Mouse (Mus musculus) MEL (cell line): ENCODE measurements around the gene Npas3. TPM values are rescaled to one million over a fixed set of nuclear protein-coding genes. Genes with fewer than 3 reads are reported as not detected.

Experiments
- DNase-seq: peaks from one replicate; pipeline ENCODE4 v3.0.0; 2011; ENCODE audit warnings: low read depth, low spot score
- H3K27ac ChIP-seq: 2 replicates; pipeline ENCODE4 v1.5.1; 2012; ENCODE audit warnings: low read depth, mild to moderate bottlenecking, control low read depth, low read length, moderate library complexity; ENCODE audit not compliant: control insufficient read depth
- H3K27me3 ChIP-seq, 2 experiments: fragments of 150-350 bp in 1 of 2; sonication (generic) in 1 of 2; 2 replicates each; pipeline ENCODE4 v1.6.1; 2012; ENCODE audit warnings: low read length in 2 of 2, mild to moderate bottlenecking in 2 of 2, improper control_type of control experiment in 1 of 2, moderate library complexity in 1 of 2; ENCODE audit not compliant: insufficient read depth in 2 of 2, control insufficient read depth in 1 of 2
- H3K36me3 ChIP-seq, 2 experiments: 2 replicates each; pipeline ENCODE4 v1.6.1; 2012 to 2014; ENCODE audit warnings: low read length in 2 of 2, improper control_type of control experiment in 1 of 2, inconsistent platforms in 1 of 2, mild to moderate bottlenecking in 1 of 2; ENCODE audit not compliant: insufficient read depth in 2 of 2, control insufficient read depth in 1 of 2
- H3K4me1 ChIP-seq, 2 experiments: fragments of 150-350 bp in 1 of 2; sonication (generic) in 1 of 2; 2 replicates each; pipeline ENCODE4 v1.6.1; 2012; ENCODE audit warnings: low read length in 2 of 2, improper control_type of control experiment in 1 of 2, mild to moderate bottlenecking in 1 of 2; ENCODE audit not compliant: insufficient read depth in 2 of 2, control insufficient read depth in 1 of 2
- H3K4me3 ChIP-seq, 2 experiments: fragments of 150-350 bp in 1 of 2; sonication (generic) in 1 of 2; 2 replicates each; pipeline ENCODE4 v1.5.1; 2012; ENCODE audit warnings: low read depth in 2 of 2, low read length in 2 of 2, mild to moderate bottlenecking in 2 of 2, moderate library complexity in 2 of 2, control low read depth in 1 of 2, improper control_type of control experiment in 1 of 2; ENCODE audit not compliant: control insufficient read depth in 1 of 2, insufficient read depth in 1 of 2
- H3K79me2 ChIP-seq: 2 replicates; pipeline ENCODE4 v1.6.1; 2012; ENCODE audit warnings: mild to moderate bottlenecking, low read length, moderate library complexity; ENCODE audit not compliant: control insufficient read depth, poor library complexity, insufficient read depth
- H3K9ac ChIP-seq: 2 replicates; pipeline ENCODE4 v1.6.1; 2012; ENCODE audit warnings: low read depth, mild to moderate bottlenecking, control low read depth, low read length, moderate library complexity; ENCODE audit not compliant: control insufficient read depth, poor library complexity, severe bottlenecking
- H3K9me3 ChIP-seq: fragments of 150-350 bp; sonication (generic); replicated peaks from 2 replicates; pipeline ENCODE4 v1.6.1; 2012; ENCODE audit warnings: mild to moderate bottlenecking, low read length, improper control_type of control experiment, moderate library complexity; ENCODE audit not compliant: insufficient read depth
- BHLHE40 ChIP-seq: IDR thresholded peaks from 2 replicates; pipeline ENCODE4 v1.6.1; 2012; ENCODE audit warnings: low read depth, mild to moderate bottlenecking, inconsistent platforms, low read length, improper control_type of control experiment, borderline replicate concordance
- CHD1 ChIP-seq: IDR thresholded peaks from 2 replicates; pipeline ENCODE4 v1.6.1; 2012; ENCODE audit warnings: low read depth, mild to moderate bottlenecking, inconsistent platforms, low read length, improper control_type of control experiment
- CHD2 ChIP-seq: IDR thresholded peaks from 2 replicates; pipeline ENCODE4 v1.6.1; 2011; ENCODE audit warnings: low read length, improper control_type of control experiment
- E2F4 ChIP-seq: IDR thresholded peaks from 2 replicates; pipeline ENCODE4 v1.6.1; 2011; ENCODE audit warnings: low read depth, low read length, improper control_type of control experiment, borderline replicate concordance
- ETS1 ChIP-seq: IDR thresholded peaks from 2 replicates; pipeline ENCODE4 v1.6.1; 2012; ENCODE audit warnings: low read depth, mild to moderate bottlenecking, inconsistent platforms, low read length, improper control_type of control experiment, moderate library complexity
- GABPA ChIP-seq: IDR thresholded peaks from 2 replicates; pipeline ENCODE4 v1.6.1; 2012; ENCODE audit warnings: low read depth, mild to moderate bottlenecking, inconsistent platforms, low read length, improper control_type of control experiment, moderate library complexity
- GATA1 ChIP-seq: IDR thresholded peaks from 2 replicates; pipeline ENCODE4 v1.6.1; 2011; ENCODE audit warnings: low read depth, low read length, improper control_type of control experiment
- HCFC1 ChIP-seq: IDR thresholded peaks from 2 replicates; pipeline ENCODE4 v1.6.1; 2012; ENCODE audit warnings: low read depth, mild to moderate bottlenecking, inconsistent platforms, low read length, improper control_type of control experiment, moderate library complexity
- JUND ChIP-seq: IDR thresholded peaks from 2 replicates; pipeline ENCODE4 v1.6.1; 2011; ENCODE audit warnings: low read depth, mild to moderate bottlenecking, improper control_type of control experiment, low read length
- MAX ChIP-seq: IDR thresholded peaks from 2 replicates; pipeline ENCODE4 v1.6.1; 2011; ENCODE audit warnings: low read length, improper control_type of control experiment
- MAZ ChIP-seq: IDR thresholded peaks from 2 replicates; pipeline ENCODE4 v1.6.1; 2012; ENCODE audit warnings: low read depth, mild to moderate bottlenecking, inconsistent platforms, low read length, improper control_type of control experiment
- NRF1 ChIP-seq: IDR thresholded peaks from 2 replicates; pipeline ENCODE4 v1.6.1; 2014; ENCODE audit warnings: low read depth, mild to moderate bottlenecking, inconsistent platforms, low read length, improper control_type of control experiment, moderate library complexity; ENCODE audit not compliant: poor library complexity, insufficient read depth, severe bottlenecking
- POLR2A ChIP-seq, 2 experiments: IDR thresholded peaks; 2 replicates each; pipeline ENCODE4 v1.6.1; 2011 to 2012; ENCODE audit warnings: low read length in 2 of 2, mild to moderate bottlenecking in 2 of 2, control low read depth in 1 of 2, improper control_type of control experiment in 1 of 2, low read depth in 1 of 2, moderate library complexity in 1 of 2; ENCODE audit not compliant: control insufficient read depth in 1 of 2, insufficient read depth in 1 of 2, poor library complexity in 1 of 2
- POLR2AphosphoS2 ChIP-seq: IDR thresholded peaks from 2 replicates; pipeline ENCODE4 v1.6.1; 2011; ENCODE audit warnings: low read length, improper control_type of control experiment
- RAD21 ChIP-seq: IDR thresholded peaks from 2 replicates; pipeline ENCODE4 v1.6.1; 2011; ENCODE audit warnings: mild to moderate bottlenecking, low read depth, low read length, improper control_type of control experiment
- RCOR1 ChIP-seq: IDR thresholded peaks from 2 replicates; pipeline ENCODE4 v1.6.1; 2012; ENCODE audit warnings: low read depth, mild to moderate bottlenecking, inconsistent platforms, low read length, improper control_type of control experiment
- SIN3A ChIP-seq: IDR thresholded peaks from 2 replicates; pipeline ENCODE4 v1.6.1; 2012; ENCODE audit warnings: low read length, improper control_type of control experiment, inconsistent platforms
- TAL1 ChIP-seq: IDR thresholded peaks from 2 replicates; pipeline ENCODE4 v1.6.1; 2012; ENCODE audit warnings: mild to moderate bottlenecking, inconsistent platforms, low read length, moderate library complexity, mixed read lengths
- TCF12 ChIP-seq: IDR thresholded peaks from 2 replicates; pipeline ENCODE4 v1.6.1; 2014; ENCODE audit warnings: low read depth, mild to moderate bottlenecking, inconsistent platforms, low read length, improper control_type of control experiment, moderate library complexity
- USF1 ChIP-seq: IDR thresholded peaks from 2 replicates; pipeline ENCODE4 v1.6.1; 2014; ENCODE audit warnings: low read depth, mild to moderate bottlenecking, inconsistent platforms, low read length, improper control_type of control experiment, moderate library complexity
- ZC3H11A ChIP-seq: IDR thresholded peaks from 2 replicates; pipeline ENCODE4 v1.6.1; 2012; ENCODE audit warnings: low read depth, mild to moderate bottlenecking, inconsistent platforms, low read length, improper control_type of control experiment
- ZNF384 ChIP-seq: IDR thresholded peaks from 2 replicates; pipeline ENCODE4 v1.6.1; 2012; ENCODE audit warnings: low read depth, mild to moderate bottlenecking, inconsistent platforms, low read length, improper control_type of control experiment
- polyA plus RNA-seq, 2 experiments: library from polyadenylated mRNA; stranded (reverse) in 1 of 2; unstranded in 1 of 2; fragments of >175 nt in 1 of 2; fragments of >200 nt in 1 of 2; gene quantifications; 2 replicates each; pipeline versions ENCODE4 v1.2.1 to v1.2.4; 2012; ENCODE audit warnings: low replicate concordance in 2 of 2, low read depth in 1 of 2; ENCODE audit not compliant: insufficient read length in 2 of 2, insufficient read depth in 1 of 2, missing spikeins in 1 of 2
- total RNA-seq: library from RNA; depleted of rRNA; stranded (reverse); fragments of 300-350 nt; gene quantifications from 2 replicates; pipeline ENCODE4 v1.2.3, GENCODE M21; 2012

Gene Npas3
- total and polyA plus RNA-seq, 3 experiments = not detected

- no peaks in the 10 kb centered on the region for H3K36me3 ChIP-seq
- TF ChIP-seq SIN3A = no peak
- TF ChIP-seq TCF12 = no peak
- TF ChIP-seq RAD21 = no peak
- TF ChIP-seq GATA1 = no peak
- no peak for TF ChIP-seq HCFC1
- no peak for TF ChIP-seq E2F4
- no peak for TF ChIP-seq ZNF384
- TF ChIP-seq POLR2A (IDR thresholded peaks at IDR 0.05; ENCODE audit: control insufficient read depth in 1 of 2, insufficient read depth in 1 of 2, low read depth in 1 of 2, low read length in 2 of 2, poor library complexity in 1 of 2) = no peak
- no peak for TF ChIP-seq MAZ
- TF ChIP-seq CHD1 = no peak
- no peak for TF ChIP-seq RCOR1
Observed at GRCm38 (mm10) chr12:53427153-53427552, 178.7 kb downstream of the Npas3 start.

GRCm38 (mm10) chr12:53442029-53442428, 193.6 kb downstream of the Npas3 start:
- Histone ChIP-seq H3K27me3 (no peaks in the 10 kb centered on the region), H3K9ac (no peak overlapping the region), H3K36me3 (no peaks in the 10 kb centered on the region), H3K4me3 (no peak overlapping the region), H3K4me1 (no peaks in the 10 kb centered on the region), H3K9me3 (no peaks in the 10 kb centered on the region), H3K27ac (no peak overlapping the region), H3K79me2 (no peaks in the 10 kb centered on the region)
- no peak for DNase-seq
- TF ChIP-seq BHLHE40 = no peak
- TF ChIP-seq POLR2AphosphoS2 = no peak
- no peak for TF ChIP-seq ZC3H11A
- no peak for TF ChIP-seq MAX
- no peak for TF ChIP-seq NRF1
- TF ChIP-seq GATA1 = no peak
- no peak for TF ChIP-seq ETS1
- TF ChIP-seq USF1 = no peak
- no peak for TF ChIP-seq JUND
- TF ChIP-seq TAL1 = no peak
- TF ChIP-seq GABPA = no peak
- TF ChIP-seq CHD2 = no peak

More at GRCm38 (mm10) chr12:53427153-53427552, 178.7 kb downstream of the Npas3 start:
- Histone ChIP-seq H3K4me3 (no peak overlapping the region), H3K27me3 (no peaks in the 10 kb centered on the region), H3K79me2 (no peaks in the 10 kb centered on the region), H3K9me3 (no peaks in the 10 kb centered on the region), H3K9ac (no peak overlapping the region), H3K27ac (no peak overlapping the region), H3K4me1 (no peaks in the 10 kb centered on the region)
- DNase-seq = no peak
